Mouse (Mus musculus): ENCODE data around the gene Trim8. TPM values are rescaled to one million over a fixed set of nuclear protein-coding genes. Genes with fewer than 3 reads are reported as not detected.
A peak's percentile ranks its signal among the peaks of the same experiment; 100 is the strongest.

Gene Trim8
- polyA plus RNA-seq, 1 experiment from 2014 or later: 41.8 TPM

GRCm38 (mm10) chr19:46500581-46501341 is 741 bp upstream of the Trim8 start:
- WGBS: under 1% methylated on average over 45 of the region's 50 CpGs
- Histone ChIP-seq H3K4me2 (replicated peaks) (peak overlapping the region; percentile 86), H3K4me1 (peaks cover 19% of the 10 kb centered on the region), H3K27ac (peak overlapping the region; percentile 99), H3K9me3 (replicated peaks) (no peaks in the 10 kb centered on the region), H3K36me3 (0 out of 2 replicates have a peak, but pooled peaks cover 3% of the 10 kb centered on the region), H3K4me3 (peak overlapping the region; percentile 94), H3K27me3 (no peaks in the 10 kb centered on the region), H3K9ac (peak overlapping the region; percentile 99)
- ATAC-seq (ENCODE audit: low FRiP score): peak; percentile 32

GRCm38 (mm10) chr19:46502069-46502455 is 560 bp downstream of the Trim8 start:
- H3K27ac ChIP-seq: peak overlapping the region; percentile 99
- under 1% methylated on average over 40 of the region's 46 CpGs for WGBS
- peaks cover 9% of the 10 kb centered on the region for H3K36me3 ChIP-seq
- no peaks in the 10 kb centered on the region for H3K9me3 ChIP-seq (replicated peaks)
- peak overlapping the region; percentile 99 for H3K9ac ChIP-seq
- no peaks in the 10 kb centered on the region for H3K27me3 ChIP-seq
- 0 out of 2 replicates have a peak, but pooled peaks have one; percentile 0 for ATAC-seq (ENCODE audit: low FRiP score)
- H3K4me2 ChIP-seq (replicated peaks): peak overlapping the region; percentile 86
- H3K4me3 ChIP-seq: peak overlapping the region; percentile 94
- peaks cover 32% of the 10 kb centered on the region for H3K4me1 ChIP-seq

GRCm38 (mm10) chr19:46502471-46503166 is 1.1 kb downstream of the Trim8 start:
- Histone ChIP-seq H3K4me2 (replicated peaks) (peak overlapping the region; percentile 86), H3K27ac (peak overlapping the region; percentile 99), H3K36me3 (peaks cover 11% of the 10 kb centered on the region), H3K4me1 (peaks cover 38% of the 10 kb centered on the region), H3K27me3 (no peaks in the 10 kb centered on the region), H3K9ac (peak overlapping the region; percentile 99), H3K9me3 (replicated peaks) (no peaks in the 10 kb centered on the region), H3K4me3 (peak overlapping the region; percentile 94)
- under 1% methylated on average over 53 of the region's 53 CpGs for WGBS
- ATAC-seq (ENCODE audit: low FRiP score): no peak

- peak overlapping the region; percentile 99 for H3K27ac ChIP-seq
- no peak for ATAC-seq (ENCODE audit: low FRiP score)
- 0% methylated on average over 21 of the region's 21 CpGs for WGBS
- no peaks in the 10 kb centered on the region for H3K27me3 ChIP-seq
- H3K4me1 ChIP-seq: peaks cover 47% of the 10 kb centered on the region
- H3K9me3 ChIP-seq (replicated peaks): no peaks in the 10 kb centered on the region
- peaks cover 20% of the 10 kb centered on the region for H3K36me3 ChIP-seq
- peak overlapping the region; percentile 99 for H3K9ac ChIP-seq
- peak overlapping the region; percentile 86 for H3K4me2 ChIP-seq (replicated peaks)
- H3K4me3 ChIP-seq: peak overlapping the region; percentile 94
These were observed 2.0 kb downstream of the Trim8 start for GRCm38 (mm10) chr19:46503351-46504084.

- H3K4me1 ChIP-seq: peaks cover 50% of the 10 kb centered on the region
- H3K9me3 ChIP-seq (replicated peaks): no peaks in the 10 kb centered on the region
- peak overlapping the region; percentile 94 for H3K4me3 ChIP-seq
- WGBS: 1% methylated on average over 4 of the region's 4 CpGs
- H3K36me3 ChIP-seq: peaks cover 26% of the 10 kb centered on the region
- ATAC-seq (ENCODE audit: low FRiP score): no peak
- peak overlapping the region; percentile 99 for H3K27ac ChIP-seq
- H3K4me2 ChIP-seq (replicated peaks): peak overlapping the region; percentile 86
- no peaks in the 10 kb centered on the region for H3K27me3 ChIP-seq
- peak overlapping the region; percentile 99 for H3K9ac ChIP-seq
These were observed 2.6 kb downstream of the Trim8 start for GRCm38 (mm10) chr19:46504085-46504552.

- Histone ChIP-seq H3K4me2 (replicated peaks) (peak overlapping the region; percentile 86), H3K27ac (peak overlapping the region; percentile 99), H3K4me3 (peak overlapping the region; percentile 94), H3K36me3 (peaks cover 28% of the 10 kb centered on the region), H3K9me3 (replicated peaks) (no peaks in the 10 kb centered on the region), H3K9ac (peak overlapping the region; percentile 99), H3K4me1 (peaks cover 58% of the 10 kb centered on the region), H3K27me3 (no peaks in the 10 kb centered on the region)
- 52% methylated on average over 9 of the region's 9 CpGs for WGBS
- ATAC-seq (ENCODE audit: low FRiP score): no peak
These were observed 3.4 kb downstream of the Trim8 start for GRCm38 (mm10) chr19:46504822-46505417.

GRCm38 (mm10) chr19:46505646-46506371 is 4.3 kb downstream of the Trim8 start:
- peak overlapping the region; percentile 95 for H3K27ac ChIP-seq
- peaks cover 32% of the 10 kb centered on the region for H3K36me3 ChIP-seq
- ATAC-seq (ENCODE audit: low FRiP score): no peak
- H3K4me1 ChIP-seq: peaks cover 67% of the 10 kb centered on the region
- H3K4me2 ChIP-seq (replicated peaks): peak overlapping the region; percentile 86
- peak overlapping the region; percentile 99 for H3K9ac ChIP-seq
- H3K4me3 ChIP-seq: peak overlapping the region; percentile 94
- H3K9me3 ChIP-seq (replicated peaks): no peaks in the 10 kb centered on the region
- 72% methylated on average over 8 of the region's 8 CpGs for WGBS
- no peaks in the 10 kb centered on the region for H3K27me3 ChIP-seq

- H3K27ac ChIP-seq: peak overlapping the region; percentile 95
- H3K4me1 ChIP-seq: peaks cover 70% of the 10 kb centered on the region
- peak overlapping the region; percentile 99 for H3K9ac ChIP-seq
- WGBS: 39% methylated on average over 3 of the region's 3 CpGs
- H3K4me3 ChIP-seq: peak overlapping the region; percentile 94
- no peaks in the 10 kb centered on the region for H3K27me3 ChIP-seq
- no peak for ATAC-seq (ENCODE audit: low FRiP score)
- H3K4me2 ChIP-seq (replicated peaks): peak overlapping the region; percentile 86
- no peaks in the 10 kb centered on the region for H3K9me3 ChIP-seq (replicated peaks)
- H3K36me3 ChIP-seq: peaks cover 34% of the 10 kb centered on the region
These were observed 4.8 kb downstream of the Trim8 start for GRCm38 (mm10) chr19:46506372-46506717.

GRCm38 (mm10) chr19:46507181-46507581 is 5.7 kb downstream of the Trim8 start:
- peak overlapping the region; percentile 86 for H3K4me2 ChIP-seq (replicated peaks)
- peak overlapping the region; percentile 94 for H3K4me3 ChIP-seq
- peak overlapping the region; percentile 99 for H3K9ac ChIP-seq
- H3K9me3 ChIP-seq (replicated peaks): no peaks in the 10 kb centered on the region
- WGBS: 21% methylated on average over 8 of the region's 8 CpGs
- peak overlapping the region; percentile 95 for H3K27ac ChIP-seq
- H3K36me3 ChIP-seq: peaks cover 42% of the 10 kb centered on the region
- peak; percentile 52; the same call in 1 of the 2 replicates for ATAC-seq (ENCODE audit: low FRiP score)
- H3K27me3 ChIP-seq: no peaks in the 10 kb centered on the region
- H3K4me1 ChIP-seq: peaks cover 71% of the 10 kb centered on the region

- Histone ChIP-seq H3K4me1 (peaks cover 71% of the 10 kb centered on the region), H3K36me3 (peaks cover 49% of the 10 kb centered on the region), H3K9me3 (replicated peaks) (no peaks in the 10 kb centered on the region), H3K4me2 (replicated peaks) (peak overlapping the region; percentile 86), H3K27ac (peak overlapping the region; percentile 95), H3K27me3 (no peaks in the 10 kb centered on the region), H3K9ac (peak overlapping the region; percentile 99), H3K4me3 (peak overlapping the region; percentile 94)
- 84% methylated on average over 1 of the region's 1 CpGs for WGBS
- ATAC-seq (ENCODE audit: low FRiP score): no peak
These were observed 6.3 kb downstream of the Trim8 start for GRCm38 (mm10) chr19:46507806-46508205.

- no peak for ATAC-seq (ENCODE audit: low FRiP score)
- Histone ChIP-seq H3K9ac (peak overlapping the region; percentile 32), H3K36me3 (peaks cover 58% of the 10 kb centered on the region), H3K27ac (0 out of 2 replicates have a peak overlapping the region, but pooled peaks have one; percentile 2), H3K27me3 (no peaks in the 10 kb centered on the region), H3K4me1 (peaks cover 71% of the 10 kb centered on the region), H3K4me3 (no peak overlapping the region), H3K9me3 (replicated peaks) (no peaks in the 10 kb centered on the region), H3K4me2 (replicated peaks) (peak overlapping the region; percentile 86)
- WGBS: 87% methylated on average over 3 of the region's 3 CpGs
These were observed 7.2 kb downstream of the Trim8 start for GRCm38 (mm10) chr19:46508738-46509137.

Data from hindbrain, embryonic 12.5 days (tissue).